Mouse (Mus musculus) left cerebral cortex, adult 18-20 months (tissue): ENCODE measurements around the gene Smurf1. TPM values are rescaled to one million over a fixed set of nuclear protein-coding genes. Genes with fewer than 3 reads are reported as not detected.
A peak's percentile ranks its signal among the peaks of the same experiment; 100 is the strongest.

Experiments
- DNase-seq, 2 experiments: peaks; one replicate each; pipeline ENCODE4 v3.0.0; 2021 to 2022; ENCODE audit warnings: low spot score in 2 of 2, mixed read lengths in 1 of 2
- total RNA-seq, 2 experiments: library from RNA; stranded (reverse); gene quantifications; 2 replicates each; pipeline ENCODE4 v1.2.3; 2021

The Smurf1 gene
- total RNA-seq, 2 experiments from 2014 or later, result 37.9 to 38.7 TPM

- no peak for DNase-seq
Observed at GRCm38 (mm10) chr5:144875227-144875626, 90.4 kb downstream of the Smurf1 start.

GRCm38 (mm10) chr5:144872867-144873266 is 92.8 kb downstream of the Smurf1 start:
- no peak for DNase-seq

- no peak for DNase-seq
Observed at GRCm38 (mm10) chr5:144872326-144872725, 93.3 kb downstream of the Smurf1 start.

GRCm38 (mm10) chr5:144871775-144872174 is 93.9 kb downstream of the Smurf1 start:
- no peak for DNase-seq

- DNase-seq, result no peak
Observed at GRCm38 (mm10) chr5:144870782-144871181, 94.9 kb downstream of the Smurf1 start.

GRCm38 (mm10) chr5:144869466-144869865 is 96.2 kb downstream of the Smurf1 start:
- no peak for DNase-seq

GRCm38 (mm10) chr5:144866923-144867322 is 98.7 kb downstream of the Smurf1 start:
- no peak for DNase-seq

GRCm38 (mm10) chr5:144860913-144861312 is 104.7 kb downstream of the Smurf1 start:
- peak in 1 of 2 experiments; percentile 50 for DNase-seq

GRCm38 (mm10) chr5:144859284-144859683 is 106.4 kb downstream of the Smurf1 start:
- DNase-seq, result no peak

- DNase-seq, result no peak
Observed at GRCm38 (mm10) chr5:144858527-144858926, 107.1 kb downstream of the Smurf1 start.

GRCm38 (mm10) chr5:144855936-144856335 is 109.7 kb downstream of the Smurf1 start:
- no peak for DNase-seq

GRCm38 (mm10) chr5:144853931-144854330 is 111.7 kb downstream of the Smurf1 start:
- no peak for DNase-seq

GRCm38 (mm10) chr5:144851820-144852219 is 113.8 kb downstream of the Smurf1 start:
- DNase-seq, result no peak

- no peak for DNase-seq
Observed at GRCm38 (mm10) chr5:144849932-144850331, 115.7 kb downstream of the Smurf1 start.

- no peak for DNase-seq
Observed at GRCm38 (mm10) chr5:144848735-144849134, 116.9 kb downstream of the Smurf1 start.

- DNase-seq, result peak in 1 of 2 experiments; percentile 36
Observed at GRCm38 (mm10) chr5:144845352-144845751, 120.3 kb downstream of the Smurf1 start.

GRCm38 (mm10) chr5:144836100-144836499 is 129.5 kb downstream of the Smurf1 start:
- peak in 1 of 2 experiments; percentile 54 for DNase-seq

GRCm38 (mm10) chr5:144831840-144832469 is 133.7 kb downstream of the Smurf1 start:
- DNase-seq, result no peak

- no peak for DNase-seq
Observed at GRCm38 (mm10) chr5:144829631-144830030, 136.0 kb downstream of the Smurf1 start.

- peak; percentile 22 to 33 for DNase-seq
Observed at GRCm38 (mm10) chr5:144828365-144829102, 137.1 kb downstream of the Smurf1 start.
